Mouse (Mus musculus) megakaryocyte progenitor cell, adult 5-6 weeks (primary cell): ENCODE results near the gene Tnk1. TPM values are rescaled to one million over a fixed set of nuclear protein-coding genes. Genes with fewer than 3 reads are reported as not detected.
"Not testable (repeated sequence)": the region's sequence is repeated elsewhere in the genome, so short reads cannot be mapped to it uniquely, and the experiment has no call there.

Source experiments
- ATAC-seq: replicated peaks from 2 replicates; pipeline ENCODE4 v1.8.0; 2016; ENCODE audit warnings: mild to moderate bottlenecking, moderate TSS enrichment, inconsistent platforms; ENCODE audit not compliant: poor library complexity
- total RNA-seq, 2 experiments: library from RNA; stranded (forward) in 1 of 2; stranded (reverse) in 1 of 2; fragments of 157-497, 149-512 nt in 1 of 2; fragments of 200-1000 nt in 1 of 2; gene quantifications; 2 replicates each; pipeline versions ENCODE4 v1.2.3 to v1.2.4; 2015 to 2017

The Tnk1 gene
- total RNA-seq, 2 experiments from 2014 or later, result 0.32 TPM; not detected in 1

- no peak for ATAC-seq
Measured at GRCm38 (mm10) chr11:69879711-69880110, 21.2 kb upstream of the Tnk1 start.

GRCm38 (mm10) chr11:69878952-69879351 lies 20.4 kb upstream of the Tnk1 start:
- ATAC-seq, result peak; percentile 35

GRCm38 (mm10) chr11:69878399-69878798 lies 19.9 kb upstream of the Tnk1 start:
- no peak for ATAC-seq

GRCm38 (mm10) chr11:69877878-69878277 lies 19.3 kb upstream of the Tnk1 start, which contains the start of gene Tmem95:
Gene Tmem95 (minus strand): TSS chr11:69878018.
- no peak for ATAC-seq

GRCm38 (mm10) chr11:69876867-69877266 lies 18.3 kb upstream of the Tnk1 start:
- peak; percentile 75 for ATAC-seq

GRCm38 (mm10) chr11:69876186-69876585 lies 17.7 kb upstream of the Tnk1 start:
- ATAC-seq, result no peak

- no peak for ATAC-seq
Measured at GRCm38 (mm10) chr11:69872451-69872850, 13.9 kb upstream of the Tnk1 start.

GRCm38 (mm10) chr11:69871822-69872221 lies 13.3 kb upstream of the Tnk1 start:
- no peak for ATAC-seq

GRCm38 (mm10) chr11:69870289-69871069 lies 11.9 kb upstream of the Tnk1 start:
- ATAC-seq, result no peak

GRCm38 (mm10) chr11:69867335-69867734 lies 8.8 kb upstream of the Tnk1 start:
- ATAC-seq, result no peak

- no peak for ATAC-seq
Measured at GRCm38 (mm10) chr11:69865561-69865960, 7.0 kb upstream of the Tnk1 start.

- peak; percentile 39; the same call in 1 of the 2 replicates for ATAC-seq
Measured at GRCm38 (mm10) chr11:69864138-69864860, 5.8 kb upstream of the Tnk1 start.

GRCm38 (mm10) chr11:69863729-69864128 lies 5.2 kb upstream of the Tnk1 start:
- ATAC-seq, result not testable (repeated sequence)

GRCm38 (mm10) chr11:69855347-69855746 lies 3.2 kb downstream of the Tnk1 start:
- peak; percentile 35 for ATAC-seq

- ATAC-seq, result no peak
Measured at GRCm38 (mm10) chr11:69854680-69855079, 3.9 kb downstream of the Tnk1 start.

- peak; percentile 77 for ATAC-seq
Measured at GRCm38 (mm10) chr11:69853994-69854393, 4.5 kb downstream of the Tnk1 start.

- ATAC-seq, result peak; percentile 10; the same call in 1 of the 2 replicates
Measured at GRCm38 (mm10) chr11:69850754-69851153, 7.8 kb downstream of the Tnk1 start.

GRCm38 (mm10) chr11:69849884-69850283 lies 8.6 kb downstream of the Tnk1 start:
- no peak for ATAC-seq

GRCm38 (mm10) chr11:69849128-69849527 lies 9.4 kb downstream of the Tnk1 start:
- no peak for ATAC-seq

- no peak for ATAC-seq
Measured at GRCm38 (mm10) chr11:69848021-69848420, 10.5 kb downstream of the Tnk1 start.

- 0 out of 2 replicates have a peak, but pooled peaks have one; percentile 17 for ATAC-seq
Measured at GRCm38 (mm10) chr11:69846738-69847688, 11.5 kb downstream of the Tnk1 start.
